Mouse (Mus musculus): ENCODE data around the gene 4933402E13Rik. TPM values are rescaled to one million over a fixed set of nuclear protein-coding genes. Genes with fewer than 3 reads are reported as not detected.

4933402E13Rik gene
- not detected in 2 replicates for total RNA-seq (2015)
- not detected in 2 replicates for total RNA-seq (2017)

DNA sequence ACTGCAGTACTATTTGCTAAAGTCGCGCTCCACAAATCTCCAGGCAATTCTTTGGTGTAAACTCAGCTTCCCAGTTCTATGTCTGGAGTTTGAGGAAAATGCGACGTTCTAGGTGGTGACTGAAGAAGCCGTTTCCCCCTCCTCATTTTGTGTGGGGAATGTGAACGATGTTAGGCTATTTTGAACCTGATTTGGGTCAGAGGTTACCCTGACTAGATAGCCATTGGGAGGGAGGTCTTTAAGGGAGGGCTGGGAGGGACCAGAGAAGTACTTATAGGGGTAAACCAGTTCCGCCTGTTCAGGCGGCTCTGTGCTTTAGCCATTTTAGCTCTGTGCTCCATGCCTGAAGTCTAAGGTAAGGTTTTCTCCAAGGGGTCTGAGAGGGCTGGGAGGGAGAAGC, at the start of gene 4933402E13Rik:
Gene 4933402E13Rik, plus strand, starts transcription at position 301 of the 400 bp plus-strand sequence.
- no peak for ATAC-seq (ENCODE audit: poor library complexity, severe bottlenecking)

Other genes with a start within 250 kb of the 4933402E13Rik start
- not detected in 2 replicates for gene 4931400O07Rik, start 184.5 kb downstream of the 4933402E13Rik start, total RNA-seq (2015)
- gene 4931400O07Rik, start 184.5 kb downstream of the 4933402E13Rik start, total RNA-seq (2017) = not detected in 2 replicates